Mouse (Mus musculus) hindlimb bud, embryonic 11.5 days (tissue): Measurements from ENCODE around the gene Spc24.

ENCODE experiments used
- DNase-seq: peaks from one replicate; pipeline ENCODE4 v3.0.0-alpha.2; 2012; ENCODE audit warnings: low read depth, low spot score; ENCODE audit errors: extremely low spot score

Gene Spc24

DNA sequence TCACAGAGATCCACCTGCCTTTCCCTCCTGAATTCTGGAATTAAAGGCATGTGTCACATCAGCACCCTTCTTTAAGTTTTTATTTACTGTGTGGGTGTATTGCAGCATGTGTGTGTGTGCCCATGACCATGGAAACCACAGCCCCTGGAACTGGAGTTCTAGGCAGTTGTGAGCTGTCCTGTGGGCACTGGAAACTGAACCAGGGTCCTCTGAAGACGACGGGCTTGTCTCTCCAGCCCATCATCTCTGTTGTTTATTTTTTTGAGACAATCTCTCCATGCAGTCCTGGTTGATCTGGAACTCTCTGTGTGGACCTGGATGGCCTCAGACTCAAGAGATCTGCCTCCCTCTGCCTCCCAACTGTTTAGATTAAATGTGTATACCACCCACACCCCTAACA lies 43.1 kb downstream of the Spc24 start:
- no peak for DNase-seq

DNA sequence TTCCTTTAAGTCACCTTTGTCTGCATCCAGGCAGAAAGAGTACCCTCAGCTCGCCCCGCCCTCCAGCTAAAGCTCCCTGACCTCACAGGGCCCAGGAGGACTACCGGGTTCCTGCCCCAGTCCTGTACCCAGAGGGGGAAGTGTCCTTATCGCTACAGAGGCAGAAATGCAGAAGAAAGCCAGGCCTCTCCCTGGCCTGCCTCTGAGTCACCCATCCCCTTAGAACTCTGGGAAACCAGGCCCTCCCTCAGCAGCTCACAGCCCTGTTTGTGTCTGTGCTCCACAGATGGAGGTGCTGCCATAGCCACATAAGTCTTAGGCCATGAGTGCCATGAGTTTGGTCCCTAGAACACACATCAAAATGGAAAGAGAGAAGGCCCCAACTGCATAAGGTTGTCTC lies 44.8 kb downstream of the Spc24 start:
- no peak for DNase-seq

DNA sequence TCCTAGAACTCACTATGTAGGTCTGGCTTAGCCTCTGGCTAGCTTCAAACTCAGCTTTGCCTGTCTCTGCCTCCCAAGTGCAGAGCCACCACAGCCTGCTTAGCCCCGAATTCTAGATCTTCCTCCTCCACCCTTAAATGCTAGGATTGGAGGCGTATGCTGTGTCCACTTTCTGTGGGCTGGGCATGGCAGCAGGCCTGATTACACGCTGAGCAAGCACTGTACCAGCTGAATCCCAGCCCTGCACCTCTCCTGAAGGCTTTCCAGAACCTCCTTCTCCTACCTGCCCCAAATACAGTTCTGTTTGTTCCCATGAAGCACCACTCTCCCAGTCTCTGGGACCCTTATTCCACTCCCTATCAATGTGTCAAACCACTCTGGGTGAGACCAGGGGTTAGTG lies 50.8 kb downstream of the Spc24 start:
- no peak for DNase-seq

DNA sequence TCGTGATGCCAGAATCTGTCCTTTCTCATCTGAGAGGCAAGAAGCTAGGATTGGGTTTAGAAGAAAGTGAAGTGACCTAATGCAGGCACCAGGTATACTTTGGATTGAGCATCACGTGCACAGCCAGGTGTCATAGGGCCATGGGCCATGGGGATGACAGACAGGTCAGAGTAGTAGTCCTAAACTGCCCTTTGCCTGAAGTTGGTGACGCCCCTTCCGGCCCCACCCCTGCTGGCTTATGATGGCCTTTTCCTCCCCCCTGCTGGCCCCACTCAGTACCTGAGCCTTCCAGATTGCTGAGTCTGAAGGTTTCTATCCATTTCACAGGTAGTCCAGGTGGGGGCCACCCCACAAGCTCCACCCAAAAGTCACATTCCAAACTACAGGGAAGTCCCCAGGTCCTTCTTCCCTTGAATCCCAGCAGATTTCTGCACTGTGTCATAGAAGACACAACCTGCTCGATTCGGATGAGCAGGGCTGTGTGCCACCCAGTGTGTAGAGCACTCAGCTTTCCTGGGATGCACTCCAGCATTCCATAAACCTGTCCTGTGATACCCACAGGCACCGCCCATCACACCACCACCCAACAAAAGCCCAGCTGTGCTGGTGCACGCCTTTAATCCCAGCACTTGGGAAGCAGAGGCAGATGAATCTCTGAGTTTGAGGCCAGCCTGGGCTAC lies 53.4 kb downstream of the Spc24 start:
- no peak for DNase-seq

DNA sequence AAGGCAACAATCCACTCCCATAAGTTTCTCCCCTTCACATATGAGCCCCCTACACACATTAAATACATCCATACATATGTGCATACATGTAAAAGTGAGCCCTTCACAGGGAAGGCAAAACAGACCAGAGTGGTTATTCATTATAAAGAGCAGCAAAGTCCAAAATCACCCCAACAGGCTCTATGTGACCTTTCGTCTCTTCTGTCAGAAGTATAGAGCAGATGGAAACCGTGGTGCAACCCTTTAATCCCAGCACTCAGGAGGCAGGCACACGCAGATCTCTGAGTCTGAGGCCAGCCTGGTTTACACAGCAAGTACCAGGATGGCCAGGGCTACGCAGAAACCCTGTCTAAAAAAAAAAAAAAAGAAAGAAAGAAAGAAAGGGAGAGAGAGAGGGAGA lies 54.0 kb downstream of the Spc24 start:
- DNase-seq, result no peak
